Mouse (Mus musculus): ENCODE measurements around the gene Ubr1.

The Ubr1 gene

GRCm38 (mm10) chr2:120979819-120980218 lies 9.3 kb upstream of the Ubr1 start:
- ChIA-PET CTCF (no interaction called here), POLR2A (interaction anchor here in 1 of 4 experiments (2.7 kb wide), 1 partner anchor 10 kb away, joined by 8 read pairs; no protein-coding TSS in a partner anchor)

GRCm38 (mm10) chr2:120978693-120979037 lies 8.2 kb upstream of the Ubr1 start:
- POLR2A ChIA-PET: interaction anchor here in 2 of 4 experiments (0.7 to 1.6 kb wide), 2 partner anchors 161 to 162 kb away, joined by 7 read pairs; partner anchors contain the start of genes Adal (in 2 of the 2) and Lcmt2 (in 2 of the 2)
- CTCF ChIA-PET: interaction anchor here in 1 of 4 experiments (0.6 kb wide), 1 partner anchor 1640 kb away, joined by 3 read pairs; no protein-coding TSS in a partner anchor

GRCm38 (mm10) chr2:120977926-120978692 lies 7.6 kb upstream of the Ubr1 start:
- POLR2A ChIA-PET: interaction anchor here in 3 of 4 experiments (0.7 to 1.6 kb wide), 4 partner anchors 11 to 162 kb away, joined by 3 to 7 read pairs (median 5); partner anchors contain the start of genes Adal (in 2 of the 3) and Lcmt2 (in 2 of the 3)
- CTCF ChIA-PET: interaction anchor here in 1 of 4 experiments (1.1 kb wide), 1 partner anchor 124 kb away, joined by 3 read pairs; no protein-coding TSS in a partner anchor

- POLR2A ChIA-PET: interaction anchor here in 3 of 4 experiments (0.7 to 1.6 kb wide), 3 partner anchors 10 to 163 kb away, joined by 3 to 7 read pairs (median 3); partner anchors contain the start of genes Adal (in 1 of the 3) and Lcmt2 (in 1 of the 3)
- CTCF ChIA-PET: interaction anchor here in 1 of 4 experiments (1.1 kb wide), 1 partner anchor 125 kb away, joined by 3 read pairs; no protein-coding TSS in a partner anchor
Observed at GRCm38 (mm10) chr2:120976990-120977925, 6.7 kb upstream of the Ubr1 start, which contains the start of gene Tmem62. Tmem62 (plus strand) TSS chr2:120977017.

DNA sequence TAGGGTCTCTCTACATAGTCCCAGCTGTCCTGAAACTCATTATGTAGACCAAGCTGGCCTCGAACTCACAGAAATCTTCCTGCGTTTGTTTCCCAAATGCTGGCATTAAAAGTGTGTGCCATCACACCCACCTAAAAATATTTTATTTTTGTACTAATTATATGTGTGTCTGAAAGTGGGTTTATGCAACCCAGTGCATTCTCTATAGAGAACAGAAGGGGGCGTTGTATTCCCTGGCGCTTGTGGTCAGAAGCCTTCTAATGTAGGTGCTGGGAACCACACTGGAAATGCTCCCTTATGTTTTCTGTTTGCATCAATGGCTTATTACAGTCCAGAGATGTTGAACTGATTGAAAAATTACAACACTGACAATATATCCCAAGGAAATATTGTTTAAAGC lies 5.8 kb upstream of the Ubr1 start:
- POLR2A ChIA-PET: no interaction called here

GRCm38 (mm10) chr2:120972964-120973363 lies 2.4 kb upstream of the Ubr1 start:
- ChIA-PET POLR2A (interaction anchor here in 3 of 4 experiments (0.7 to 3.6 kb wide), 10 partner anchors 8 to 476 kb away, joined by 3 to 19 read pairs (median 3); partner anchors contain the start of genes Lcmt2 (in 2 of the 3), Adal (in 1 of the 3), Catsper2 (in 1 of the 3) and Ccndbp1 (in 1 of the 3)), CTCF (interaction anchor here in 3 of 4 experiments (0.6 to 1.6 kb wide), 6 partner anchors 9 to 168 kb away, joined by 3 to 5 read pairs (median 3); partner anchors contain the start of genes Adal (in 1 of the 3), Ccndbp1 (in 1 of the 3) and Lcmt2 (in 1 of the 3))

More for the DNA sequence above, 5.8 kb upstream of the Ubr1 start:
- CTCF ChIA-PET: no interaction called here

DNA sequence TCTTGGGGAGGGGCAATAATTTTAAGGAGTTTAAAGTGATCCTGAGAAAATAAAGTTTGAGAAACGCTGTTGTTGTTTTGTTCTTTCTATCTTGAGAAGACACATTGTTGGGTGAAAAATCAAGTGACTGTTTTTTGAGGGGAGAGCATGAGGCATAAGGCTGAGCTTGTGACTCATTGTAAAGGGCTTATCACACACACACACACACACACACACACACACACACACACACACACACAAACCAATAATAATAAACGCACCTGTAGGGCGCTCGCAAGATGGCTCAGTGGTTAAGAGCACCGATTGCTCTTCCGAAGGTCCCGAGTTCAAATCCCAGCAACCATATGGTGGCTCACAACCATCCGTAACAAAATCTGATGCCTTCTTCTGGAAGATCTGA lies 1.7 kb upstream of the Ubr1 start:
- POLR2A ChIA-PET: interaction anchor here in 3 of 4 experiments (0.5 to 3.6 kb wide), 8 partner anchors 9 to 476 kb away, joined by 3 to 19 read pairs (median 4); partner anchors contain the start of genes Lcmt2 (in 2 of the 3), Adal (in 1 of the 3) and Serf2 (in 1 of the 3)
- CTCF ChIA-PET: interaction anchor here in 3 of 4 experiments (0.6 to 1.6 kb wide), 5 partner anchors 9 to 887 kb away, joined by 3 to 4 read pairs (median 3); partner anchors contain the start of genes Adal (in 1 of the 3) and Lcmt2 (in 1 of the 3)

- POLR2A ChIA-PET: interaction anchor here in 2 of 4 experiments (0.5 to 3.6 kb wide), 5 partner anchors 9 to 477 kb away, joined by 3 to 19 read pairs (median 4); partner anchors contain the start of genes Adal (in 1 of the 2), Lcmt2 (in 1 of the 2) and Serf2 (in 1 of the 2)
- CTCF ChIA-PET: interaction anchor here in 2 of 4 experiments (0.6 to 1.6 kb wide), 2 partner anchors 130 to 222 kb away, joined by 4 read pairs; no protein-coding TSS in a partner anchor
Observed at GRCm38 (mm10) chr2:120971766-120972165, 1.3 kb upstream of the Ubr1 start.

DNA sequence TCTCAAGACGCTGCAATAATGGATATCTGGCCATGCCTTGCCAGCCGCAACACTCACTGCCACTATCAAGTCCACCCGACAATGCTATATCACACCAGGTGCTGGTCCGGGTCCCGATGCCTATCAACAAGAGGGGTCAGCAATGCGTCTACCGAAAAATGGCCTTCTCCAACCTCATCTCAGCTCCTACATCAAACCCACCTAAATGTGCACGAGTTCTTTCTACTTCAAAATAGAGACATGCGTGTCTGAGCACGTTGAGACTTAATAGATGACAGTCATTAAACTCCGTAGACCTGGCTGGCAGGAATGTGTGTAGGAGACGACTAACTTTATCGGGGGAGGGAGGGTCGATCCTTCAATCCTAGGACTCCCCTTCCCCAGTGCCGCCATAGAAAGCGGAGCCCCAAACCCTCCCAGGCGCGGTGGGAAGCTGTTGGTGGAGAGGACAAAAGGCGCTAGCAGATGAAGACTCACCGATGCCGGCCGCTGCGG lies 423 bp downstream of the Ubr1 start:
- CTCF ChIA-PET: interaction anchor here in 2 of 4 experiments (0.9 to 1.2 kb wide), 2 partner anchors 16 to 18 kb away, joined by 3 read pairs; no protein-coding TSS in a partner anchor
- POLR2A ChIA-PET: interaction anchor here in 3 of 4 experiments (0.7 to 3.6 kb wide), 16 partner anchors 9 to 565 kb away, joined by 3 to 19 read pairs (median 4); partner anchors contain the start of genes Tubgcp4 (in 2 of the 3), Adal (in 1 of the 3), Ccndbp1 (in 1 of the 3) and Lcmt2 (in 1 of the 3)

- POLR2A ChIA-PET: interaction anchor here in 1 of 4 experiments (0.8 kb wide), 1 partner anchor 175 kb away, joined by 3 read pairs; the partner anchor contains the start of genes Adal and Lcmt2
- CTCF ChIA-PET: interaction anchor here in 1 of 4 experiments (0.6 kb wide), 1 partner anchor 388 kb away, joined by 3 read pairs; no protein-coding TSS in a partner anchor
Observed at GRCm38 (mm10) chr2:120965486-120965885, 5.0 kb downstream of the Ubr1 start.

DNA sequence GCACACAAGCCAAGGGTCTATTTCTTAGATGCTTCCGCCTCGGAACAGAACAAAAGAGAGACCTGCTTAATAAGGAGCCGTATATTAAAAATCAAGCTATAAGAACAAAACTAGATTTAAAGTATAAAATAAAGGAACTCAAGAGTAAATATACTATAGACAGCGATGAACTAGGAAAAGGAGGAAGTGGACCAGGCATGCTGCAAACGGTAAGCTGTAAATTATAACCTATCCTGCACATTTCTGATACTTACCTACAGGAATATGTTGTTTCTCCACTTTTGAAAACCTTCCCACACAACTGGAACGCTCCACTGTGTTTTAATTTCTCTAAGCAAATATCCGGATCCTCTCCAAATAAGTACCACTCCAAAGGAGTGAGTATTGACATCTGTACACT lies 7.4 kb downstream of the Ubr1 start:
- ChIA-PET POLR2A (no interaction called here), CTCF (no interaction called here)

DNA sequence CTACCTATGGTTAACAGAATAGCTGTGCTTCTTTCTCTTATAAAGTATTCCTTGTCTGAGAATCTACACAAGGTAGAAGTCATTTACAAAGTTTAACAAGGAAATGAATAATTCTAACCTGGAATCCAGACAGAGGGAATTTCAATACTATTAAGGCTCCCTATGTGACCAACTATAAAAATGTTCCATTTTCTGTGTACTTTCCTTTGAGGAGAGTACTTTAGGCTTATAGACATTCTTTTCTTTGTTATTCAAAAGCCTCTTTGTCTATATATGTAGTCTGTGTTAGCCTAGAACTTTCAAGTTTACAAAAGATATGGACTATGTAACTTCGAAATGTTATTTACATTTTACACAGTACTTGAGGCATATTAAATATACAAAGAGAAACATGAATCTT lies 10.3 kb downstream of the Ubr1 start:
- CTCF ChIA-PET: no interaction called here
- POLR2A ChIA-PET: interaction anchor here in 2 of 4 experiments (0.6 to 1.6 kb wide), 3 partner anchors 10 to 233 kb away, joined by 3 to 7 read pairs (median 3); partner anchors contain the start of gene Ubr1 (in 2 of the 2)

DNA sequence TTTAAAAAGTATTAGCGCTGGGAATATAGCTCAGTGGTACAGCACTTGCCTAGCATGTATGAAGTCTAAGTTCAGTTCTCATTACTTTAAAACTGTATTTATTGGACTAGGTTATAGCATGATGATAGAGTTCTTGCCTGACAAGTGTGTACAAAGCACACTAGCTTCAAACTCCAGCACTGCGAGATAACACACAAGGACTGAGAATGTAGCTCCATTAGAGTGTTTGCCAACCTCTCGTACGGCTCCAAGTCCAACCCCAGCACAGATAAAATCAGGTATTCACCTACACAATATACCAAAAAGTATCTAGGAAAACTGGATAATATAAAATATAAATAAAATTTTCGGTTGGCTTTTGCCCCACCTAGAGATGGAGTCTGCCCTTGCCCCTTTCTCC lies 10.7 kb downstream of the Ubr1 start:
- ChIA-PET POLR2A (interaction anchor here in 1 of 4 experiments (1.4 kb wide), 1 partner anchor 11 kb away, joined by 7 read pairs; the partner anchor contains the start of gene Ubr1), CTCF (interaction anchor here in 1 of 4 experiments (0.6 kb wide), 1 partner anchor 86 kb away, joined by 4 read pairs; no protein-coding TSS in a partner anchor)

DNA sequence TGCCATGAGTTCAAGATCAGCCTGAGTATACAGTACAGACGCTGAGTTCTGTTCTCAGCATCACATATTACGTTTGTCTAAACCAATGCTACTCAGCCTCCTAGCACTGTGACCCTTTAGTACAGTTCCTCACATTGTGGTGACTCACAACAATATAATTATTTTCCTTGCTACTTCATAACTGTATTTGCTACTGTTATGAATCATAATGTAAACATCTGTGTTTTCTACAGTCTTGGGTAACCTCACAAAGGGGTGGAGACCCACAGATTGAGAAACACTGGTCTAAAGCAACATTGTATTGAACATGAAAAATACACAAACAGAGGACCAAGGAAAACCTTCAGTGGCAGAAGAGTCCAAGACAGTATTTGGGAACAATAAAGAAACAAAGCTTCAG lies 11.2 kb downstream of the Ubr1 start:
- POLR2A ChIA-PET: interaction anchor here in 1 of 4 experiments (1.4 kb wide), 1 partner anchor 11 kb away, joined by 7 read pairs; the partner anchor contains the start of gene Ubr1
- CTCF ChIA-PET: interaction anchor here in 1 of 4 experiments (0.6 kb wide), 1 partner anchor 86 kb away, joined by 4 read pairs; no protein-coding TSS in a partner anchor

DNA sequence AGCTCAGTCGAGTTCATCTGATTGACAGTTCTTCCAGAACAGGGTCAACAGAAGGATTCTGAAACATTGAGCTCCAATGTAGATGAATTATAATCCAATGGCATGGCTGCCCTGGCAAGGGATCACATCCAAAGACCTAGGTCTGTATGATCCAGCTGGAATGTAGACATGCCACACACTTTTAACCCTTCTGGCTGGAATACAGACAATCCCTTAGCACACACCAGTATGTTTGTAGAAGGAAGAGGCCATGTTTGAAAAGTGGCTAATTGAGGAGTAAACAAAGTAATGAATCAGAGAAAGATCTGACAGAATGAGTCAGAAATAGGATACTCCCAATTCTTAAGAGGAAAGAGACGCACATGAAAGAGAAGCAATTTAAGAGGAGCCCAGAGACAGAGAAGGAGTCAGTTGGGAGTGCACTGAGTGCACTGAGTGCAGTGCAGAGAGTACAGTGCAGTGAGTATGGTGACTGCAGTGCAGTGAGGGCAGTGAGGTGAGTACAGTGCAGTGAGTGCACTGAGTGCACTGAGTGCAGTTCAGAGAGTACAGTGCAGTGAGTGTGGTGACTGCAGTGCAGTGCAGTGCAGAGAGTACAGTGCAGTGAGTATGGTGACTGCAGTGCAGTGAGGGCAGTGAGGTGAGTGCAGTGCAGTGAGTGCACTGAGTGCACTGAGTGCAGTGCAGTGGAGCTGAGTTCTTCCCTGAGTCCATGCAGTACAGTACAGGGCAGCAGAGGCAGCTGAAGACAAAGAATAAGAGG lies 18.2 kb downstream of the Ubr1 start:
- ChIA-PET POLR2A (no interaction called here), CTCF (interaction anchor here in 1 of 4 experiments (0.9 kb wide), 1 partner anchor 730 kb away, joined by 4 read pairs; no protein-coding TSS in a partner anchor)

DNA sequence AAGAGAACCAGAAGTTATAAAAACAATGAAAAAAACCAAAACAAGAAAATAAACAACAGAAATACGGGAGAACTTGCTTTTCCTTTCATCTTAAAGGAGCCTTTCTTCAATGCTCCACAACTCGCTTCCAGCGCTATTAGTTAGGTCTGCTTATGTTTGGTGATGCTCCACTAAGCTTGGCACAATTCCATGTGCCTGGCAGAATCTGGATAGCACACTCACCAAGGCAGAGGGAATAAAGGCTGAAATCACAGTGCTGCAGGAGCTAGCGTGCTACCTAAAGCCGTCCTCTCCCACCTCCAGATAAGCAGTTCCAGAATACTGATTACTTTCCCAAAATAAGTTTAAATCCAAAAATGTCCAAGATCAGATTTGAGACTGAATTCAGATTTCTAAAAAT lies 19.3 kb downstream of the Ubr1 start:
- ChIA-PET CTCF (no interaction called here), POLR2A (no interaction called here)

- POLR2A ChIA-PET: no interaction called here
- CTCF ChIA-PET: no interaction called here
Observed at GRCm38 (mm10) chr2:120933038-120933437, 37.5 kb downstream of the Ubr1 start.
